Mouse (Mus musculus): ENCODE data around the gene Hoxa7. TPM values are rescaled to one million over a fixed set of nuclear protein-coding genes. Genes with fewer than 3 reads are reported as not detected.
A peak's percentile ranks its signal among the peaks of the same experiment; 100 is the strongest.

Hoxa7 gene
- polyA plus RNA-seq, 1 experiment from 2014 or later, result not detected

DNA sequence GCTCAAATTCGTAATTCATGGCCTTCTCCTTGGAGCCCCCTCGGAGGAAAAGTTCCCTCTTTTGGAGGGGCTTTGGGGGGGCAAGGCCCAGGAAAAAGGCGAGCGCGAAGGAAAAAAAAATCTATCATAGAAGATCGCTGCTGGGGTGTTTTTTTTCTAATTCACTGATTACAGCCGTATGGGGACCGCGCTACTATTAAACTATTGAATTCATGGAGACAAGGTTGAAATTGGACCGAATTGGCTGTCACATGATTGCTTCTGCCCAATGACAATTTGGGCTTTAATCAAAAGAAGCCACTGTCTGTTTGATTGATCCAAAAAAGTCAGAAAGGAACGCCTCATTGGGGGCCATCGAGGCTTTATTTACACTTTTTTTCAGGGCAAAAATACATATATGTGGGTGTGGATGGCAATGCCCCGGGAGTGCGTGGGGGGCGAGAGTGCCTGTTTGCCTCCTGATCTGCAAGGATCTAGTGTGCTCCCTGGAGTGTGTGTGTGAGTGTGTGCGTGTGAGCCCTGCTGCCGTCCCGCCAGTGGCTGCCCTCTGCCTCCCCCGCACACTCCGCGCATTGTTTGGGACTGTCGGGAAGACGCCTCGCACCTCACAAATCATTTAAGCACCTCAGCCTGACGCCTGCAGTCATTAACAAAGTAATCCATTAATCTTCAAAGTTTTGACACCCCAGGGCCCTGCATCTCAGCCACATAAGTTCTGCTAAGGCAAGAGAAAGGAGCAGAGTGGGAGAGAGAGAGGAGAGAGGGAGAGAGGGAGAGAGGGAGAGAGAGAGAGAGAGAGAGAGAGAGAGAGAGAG lies 56.8 kb downstream of the Hoxa7 start, which contains the start of gene Hoxa2:
TSS of gene Hoxa2 (minus strand) at position 206 of the 815 bp plus-strand sequence.
- Histone ChIP-seq H3K27me3 (ENCODE audit: low read depth, poor library complexity, severe bottlenecking) (peaks cover 100% of the 10 kb centered on the region), H3K4me3 (0 out of 2 replicates have a peak within 1 kb of the TSS, but pooled peaks have one; percentile 11), H3K4me1 (peaks cover 13% of the 10 kb centered on the region), H3K9me3 (replicated peaks) (no peaks in the 10 kb centered on the region), H3K36me3 (no peaks in the 10 kb centered on the region), H3K27ac (replicated peaks) (no peak within 1 kb of the TSS)
- WGBS, result 2% methylated on average over 25 of the region's 25 CpGs
- peak; percentile 46 for DNase-seq (ENCODE audit: low spot score)

MicroRNA genes within 50 kb of the gene (microRNA counts, 519-probe panel; counts per million panel counts)
- microRNA mmu-miR-196b, result not detected

Small RNAs within 50 kb of the gene (microRNA-seq; reads per million reads assigned to microRNA genes)
- 77.8 reads per million, percentile 47 among the genes with 10 or more reads in this experiment for gene Mir196b

Other genes with a start within 250 kb of the Hoxa7 start
- gene Skap2, start 209.3 kb downstream of the Hoxa7 start, polyA plus RNA-seq (2016; fragmentation: Nextera tagmentation; extraction: Ambion mirVana), result 8.6 and 10.2 TPM in 2 replicates
- gene Hoxa1, start 63.5 kb downstream of the Hoxa7 start, polyA plus RNA-seq (2016; fragmentation: Nextera tagmentation; extraction: Ambion mirVana), result 0.32 and 0.47 TPM in 2 replicates
- 0.26 and 1.9 TPM in 2 replicates for gene Hoxa2, start 57.0 kb downstream of the Hoxa7 start, polyA plus RNA-seq (2016; fragmentation: Nextera tagmentation; extraction: Ambion mirVana)
- not detected in 2 replicates for gene 5730596B20Rik, start 44.4 kb downstream of the Hoxa7 start, polyA plus RNA-seq (2016; fragmentation: Nextera tagmentation; extraction: Ambion mirVana)
- not detected in 2 replicates for gene Hoxa4, start 30.1 kb downstream of the Hoxa7 start, polyA plus RNA-seq (2016; fragmentation: Nextera tagmentation; extraction: Ambion mirVana)
- not detected in 2 replicates for gene Hoxa5, start 17.3 kb downstream of the Hoxa7 start, polyA plus RNA-seq (2016; fragmentation: Nextera tagmentation; extraction: Ambion mirVana)
- not detected in 2 replicates for gene Hoxa6, start 13.1 kb downstream of the Hoxa7 start, polyA plus RNA-seq (2016; fragmentation: Nextera tagmentation; extraction: Ambion mirVana)
- gene Hoxa3, start 8.5 kb downstream of the Hoxa7 start, polyA plus RNA-seq (2016; fragmentation: Nextera tagmentation; extraction: Ambion mirVana), result not detected in 2 replicates
- gene Gm28308, start 8.5 kb downstream of the Hoxa7 start, polyA plus RNA-seq (2016; fragmentation: Nextera tagmentation; extraction: Ambion mirVana), result not detected in 2 replicates
- not detected in 2 replicates for gene Hoxa9, start 9.2 kb upstream of the Hoxa7 start, polyA plus RNA-seq (2016; fragmentation: Nextera tagmentation; extraction: Ambion mirVana)
- gene Hoxa10, start 19.0 kb upstream of the Hoxa7 start, polyA plus RNA-seq (2016; fragmentation: Nextera tagmentation; extraction: Ambion mirVana), result 0.06 TPM in 1 of 2 replicates, not detected in the other
- gene Hoxa11, start 24.0 kb upstream of the Hoxa7 start, polyA plus RNA-seq (2016; fragmentation: Nextera tagmentation; extraction: Ambion mirVana), result not detected in 2 replicates
- gene Hoxa13, start 39.0 kb upstream of the Hoxa7 start, polyA plus RNA-seq (2016; fragmentation: Nextera tagmentation; extraction: Ambion mirVana), result not detected in 2 replicates
- gene Evx1, start 91.6 kb upstream of the Hoxa7 start, polyA plus RNA-seq (2016; fragmentation: Nextera tagmentation; extraction: Ambion mirVana), result 0.15 and 0.29 TPM in 2 replicates